Mouse (Mus musculus) heart, adult 2 months (tissue): ENCODE data around the gene Yaf2. TPM values are rescaled to one million over a fixed set of nuclear protein-coding genes. Genes with fewer than 3 reads are reported as not detected.

ENCODE experiments used
- DNase-seq, 2 experiments: peaks; one replicate each; pipeline ENCODE4 v3.0.0; 2021
- H3K27ac ChIP-seq: fragments of 200-600 bp; 2 replicates; pipeline ENCODE4 v1.8.1; 2022
- H3K27me3 ChIP-seq: fragments of 200-500 bp; 2 replicates; pipeline ENCODE4 v1.6.1; 2012; ENCODE audit warnings: mild to moderate bottlenecking, low read length, inconsistent platforms, mixed read lengths; ENCODE audit not compliant: control insufficient read depth, insufficient read depth
- H3K36me3 ChIP-seq: fragments of 200-500 bp; 2 replicates; pipeline ENCODE4 v1.6.1; 2012; ENCODE audit warnings: low read length, inconsistent platforms; ENCODE audit not compliant: control insufficient read depth, insufficient read depth
- H3K4me1 ChIP-seq: fragments of 200-500 bp; 2 replicates; pipeline ENCODE4 v1.6.1; 2011; ENCODE audit warnings: low read length; ENCODE audit not compliant: control insufficient read depth, insufficient read depth
- H3K4me3 ChIP-seq: fragments of 200-600 bp; 2 replicates; pipeline ENCODE4 v1.8.1; 2022
- H3K79me2 ChIP-seq: fragments of 200-500 bp; replicated peaks from 2 replicates; pipeline ENCODE4 v1.6.1; 2012; ENCODE audit warnings: mild to moderate bottlenecking, inconsistent platforms, low read length, moderate library complexity, mixed read lengths; ENCODE audit not compliant: control insufficient read depth, insufficient read depth
- H3K9ac ChIP-seq: fragments of 200-500 bp; 2 replicates; pipeline ENCODE4 v1.6.1; 2012; ENCODE audit warnings: low read depth, mild to moderate bottlenecking, control low read depth, inconsistent platforms, low read length, mixed read lengths
- CTCF ChIP-seq: fragments of 200-600 bp; IDR thresholded peaks from 2 replicates; pipeline ENCODE4 v1.8.1; 2022; ENCODE audit warnings: antibody characterized with exemption, mild to moderate bottlenecking, moderate library complexity
- EP300 ChIP-seq: fragments of 200-500 bp; IDR thresholded peaks from 2 replicates; pipeline ENCODE4 v1.6.1; 2011; ENCODE audit warnings: low read depth, low read length, control low read depth; ENCODE audit not compliant: insufficient read depth
- POLR2A ChIP-seq: fragments of 200-500 bp; IDR thresholded peaks from 2 replicates; pipeline ENCODE4 v1.6.1; 2011; ENCODE audit warnings: mild to moderate bottlenecking, low read depth, low read length, control low read depth; ENCODE audit not compliant: insufficient read depth
- WGBS: fragments of 180-500 bp; shearing (Covaris S2); methylation state at CpG from one replicate; pipeline ENCODE4 v1.1.7; 2018; 5-methylcytosine and 5-hydroxymethylcytosine counted together
- intact Hi-C: fragments of 180-260 bp; cut with DNase I; formaldehyde crosslinking; loops from one replicate; pipeline ENCODE4 v1.15.1; 2025
- polyA plus RNA-seq: library from polyadenylated mRNA; depleted of rRNA; stranded (reverse); fragments of >200 nt; gene quantifications from 2 replicates; pipeline ENCODE4 v1.2.3, GENCODE M21; 2012
- total RNA-seq, 2 experiments: library from RNA; stranded (reverse); gene quantifications; 2 replicates each; pipeline ENCODE4 v1.2.3; 2021

The Yaf2 gene
- total and polyA plus RNA-seq, 3 experiments = 17.8 to 22.0 (median 21.4) TPM

DNA sequence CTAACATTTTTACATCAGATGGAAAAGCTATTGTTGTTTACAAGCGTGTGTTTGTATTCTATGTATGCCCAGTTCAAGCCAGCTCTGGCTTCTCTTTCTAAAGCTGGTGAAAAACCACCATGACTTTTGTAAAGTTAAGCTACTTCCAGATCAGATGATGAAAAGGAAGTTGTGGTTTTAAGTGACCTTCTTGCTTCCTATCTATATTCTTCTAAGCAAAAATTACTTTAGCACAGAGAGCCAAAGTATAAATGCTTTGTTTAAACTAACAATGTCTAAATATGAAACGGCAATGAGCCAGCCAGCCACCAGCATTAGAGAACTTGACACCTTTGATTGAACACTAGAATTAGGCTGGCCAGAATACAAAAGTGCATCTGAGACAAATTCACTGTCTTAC, 38.5 kb downstream of the Yaf2 start:
- peaks cover 1% of the 10 kb centered on the region; the same call in 1 of the 2 replicates for H3K79me2 ChIP-seq
- intact Hi-C loops = no loop called here
- WGBS = 62% methylated on average over 2 of the region's 2 CpGs
- TF ChIP-seq EP300 (no peak), POLR2A (no peak), CTCF (no peak)
- no peaks in the 10 kb centered on the region for H3K27me3 ChIP-seq
- no peak for DNase-seq
- H3K9ac ChIP-seq = no peak overlapping the region
- no peaks in the 10 kb centered on the region for H3K36me3 ChIP-seq
- H3K27ac ChIP-seq = no peak overlapping the region
- peaks cover 2% of the 10 kb centered on the region; the same call in 1 of the 2 replicates for H3K4me1 ChIP-seq
- no peak overlapping the region for H3K4me3 ChIP-seq

DNA sequence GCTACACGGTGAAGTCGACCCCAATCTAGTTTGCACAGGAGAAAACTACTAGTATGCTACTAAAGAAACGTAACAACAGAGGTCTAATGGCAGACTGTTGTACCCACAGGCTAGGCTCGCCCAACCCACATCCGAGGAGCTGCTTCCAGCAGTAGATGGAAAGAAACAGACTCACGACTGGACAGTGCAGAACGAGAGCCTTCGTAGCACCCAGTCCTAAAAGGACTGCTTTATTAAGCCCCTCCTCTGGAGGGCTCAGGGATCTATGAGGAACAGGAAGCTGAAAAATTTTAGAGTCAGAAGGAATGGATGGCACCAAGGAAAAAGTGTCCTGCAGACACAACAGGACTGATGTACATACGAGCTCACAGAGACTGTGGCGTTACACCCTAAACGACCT, 42.3 kb downstream of the Yaf2 start:
- Histone ChIP-seq H3K79me2 (no peaks in the 10 kb centered on the region; the same call in 1 of the 2 replicates), H3K27me3 (no peaks in the 10 kb centered on the region), H3K4me3 (no peak overlapping the region), H3K27ac (no peak overlapping the region), H3K4me1 (peaks cover 2% of the 10 kb centered on the region; the same call in 1 of the 2 replicates), H3K9ac (no peak overlapping the region), H3K36me3 (no peaks in the 10 kb centered on the region)
- 68% methylated on average over 11 of the region's 11 CpGs for WGBS
- DNase-seq = no peak
- intact Hi-C loops = loop anchor here (5.0 kb wide), 1 partner anchor 33 kb away; no protein-coding TSS in a partner anchor
- TF ChIP-seq POLR2A = no peak
- no peak for TF ChIP-seq EP300

DNA sequence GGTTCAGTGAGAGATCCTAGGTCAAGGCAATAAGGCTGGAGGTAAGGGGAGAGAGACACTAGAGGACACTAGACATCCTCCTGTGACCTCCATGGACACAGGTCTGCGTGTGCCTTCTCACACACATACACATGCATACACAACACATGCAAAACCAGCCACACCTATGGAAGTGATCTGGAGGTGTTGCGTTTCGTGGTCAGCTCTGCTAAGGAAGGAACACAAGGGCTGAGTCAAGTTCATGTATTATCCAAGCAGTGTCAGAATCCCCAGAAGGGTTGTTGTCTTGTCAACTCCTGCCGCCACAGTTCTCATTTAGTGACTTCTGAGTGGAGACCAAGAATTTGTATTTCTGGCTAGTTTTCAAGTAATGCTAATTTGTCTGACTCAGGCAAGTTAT, 48.4 kb downstream of the Yaf2 start:
- DNase-seq = no peak
- no peak for TF ChIP-seq CTCF
- TF ChIP-seq POLR2A = no peak
- TF ChIP-seq EP300 = no peak
- H3K36me3 ChIP-seq = no peaks in the 10 kb centered on the region
- H3K79me2 ChIP-seq = peaks cover 2% of the 10 kb centered on the region
- H3K27me3 ChIP-seq = no peaks in the 10 kb centered on the region
- no peak overlapping the region for H3K27ac ChIP-seq
- WGBS = 74% methylated on average over 4 of the region's 4 CpGs
- peaks cover 4% of the 10 kb centered on the region for H3K4me1 ChIP-seq
- H3K4me3 ChIP-seq = no peak overlapping the region
- intact Hi-C loops = no loop called here
- H3K9ac ChIP-seq = no peak overlapping the region

DNA sequence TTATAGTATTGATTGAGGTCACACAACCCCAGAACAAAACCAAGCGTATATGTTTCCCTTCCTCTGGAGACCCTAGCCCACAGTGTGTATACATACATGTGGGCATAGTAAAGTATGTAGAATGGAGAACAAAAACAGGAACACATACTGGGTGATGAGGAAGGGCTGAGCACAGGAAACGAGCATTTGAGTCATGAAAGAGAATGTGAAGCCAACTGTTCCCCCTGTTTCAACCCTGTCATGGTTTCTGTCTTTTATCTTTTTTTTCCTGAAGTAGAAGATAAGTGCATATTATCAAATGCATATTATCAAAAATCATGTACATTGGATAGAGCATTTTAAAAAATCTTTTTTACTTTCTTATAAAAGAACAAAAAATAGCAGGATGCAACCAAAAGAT, 49.1 kb downstream of the Yaf2 start:
- WGBS = 56% methylated on average over 2 of the region's 2 CpGs
- no peak for DNase-seq
- H3K9ac ChIP-seq = no peak overlapping the region
- peaks cover 2% of the 10 kb centered on the region for H3K79me2 ChIP-seq
- intact Hi-C loops = no loop called here
- no peaks in the 10 kb centered on the region for H3K27me3 ChIP-seq
- no peak for TF ChIP-seq POLR2A
- TF ChIP-seq CTCF = no peak
- no peak for TF ChIP-seq EP300
- peaks cover 4% of the 10 kb centered on the region for H3K4me1 ChIP-seq
- no peak overlapping the region for H3K27ac ChIP-seq
- no peaks in the 10 kb centered on the region for H3K36me3 ChIP-seq
- no peak overlapping the region for H3K4me3 ChIP-seq

DNA sequence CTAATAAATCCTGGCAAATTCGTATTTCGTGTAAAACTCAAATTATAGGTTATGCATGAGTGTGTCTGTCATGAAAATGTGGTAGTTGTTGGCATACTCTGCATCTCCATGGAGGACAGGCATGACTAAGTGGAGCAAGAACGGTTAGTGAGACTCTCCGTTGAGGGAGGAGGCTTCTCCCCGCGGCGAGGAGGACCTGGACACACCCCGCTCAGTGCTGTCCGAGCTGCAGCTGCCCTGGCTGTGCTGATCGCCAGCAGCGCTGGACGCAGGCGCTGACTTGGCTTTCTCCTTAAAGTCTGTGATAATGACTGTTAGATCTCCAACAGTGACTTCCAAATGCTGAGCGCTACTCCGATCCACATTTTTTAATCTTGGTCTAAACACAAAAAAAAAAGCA, 51.5 kb downstream of the Yaf2 start:
- Histone ChIP-seq H3K36me3 (no peaks in the 10 kb centered on the region), H3K4me1 (peaks cover 4% of the 10 kb centered on the region), H3K4me3 (no peak overlapping the region), H3K27ac (no peak overlapping the region), H3K27me3 (no peaks in the 10 kb centered on the region), H3K79me2 (peaks cover 2% of the 10 kb centered on the region), H3K9ac (no peak overlapping the region)
- WGBS = 75% methylated on average over 15 of the region's 15 CpGs
- TF ChIP-seq POLR2A = no peak
- TF ChIP-seq EP300 = no peak
- TF ChIP-seq CTCF = no peak
- DNase-seq = peak; percentile 33 to 46
- intact Hi-C loops = no loop called here

DNA sequence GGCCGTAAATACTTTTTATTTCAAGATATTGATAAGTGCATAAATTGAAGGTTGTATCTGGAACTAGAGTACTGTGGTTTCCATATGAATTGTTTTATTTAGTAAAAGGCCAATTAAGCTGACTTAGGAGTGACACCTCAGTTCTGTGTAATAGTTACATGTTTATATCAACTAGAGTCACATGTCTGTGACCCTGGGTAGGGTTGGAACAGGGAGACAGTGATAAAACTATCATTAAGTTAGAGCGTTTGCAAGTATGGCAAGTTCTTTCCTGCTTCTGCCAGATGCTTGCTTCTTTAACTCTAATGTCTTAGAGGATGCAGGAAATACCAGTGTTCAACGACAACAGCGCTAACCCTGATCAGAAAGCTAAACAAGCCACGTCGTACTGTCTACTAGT, 52.4 kb downstream of the Yaf2 start:
- 61% methylated on average over 6 of the region's 6 CpGs for WGBS
- DNase-seq = no peak
- H3K27ac ChIP-seq = no peak overlapping the region
- H3K79me2 ChIP-seq = peaks cover 2% of the 10 kb centered on the region
- TF ChIP-seq POLR2A (no peak), EP300 (no peak), CTCF (no peak)
- no peak overlapping the region for H3K9ac ChIP-seq
- H3K36me3 ChIP-seq = no peaks in the 10 kb centered on the region
- peaks cover 4% of the 10 kb centered on the region for H3K4me1 ChIP-seq
- no peak overlapping the region for H3K4me3 ChIP-seq
- H3K27me3 ChIP-seq = no peaks in the 10 kb centered on the region
- intact Hi-C loops = no loop called here
